Mouse (Mus musculus) left cerebral cortex, postnatal 4 days (tissue): ENCODE measurements at regions not wholly inside any gene's neighbourhood (a gene's known extent, or its start where the extent isn't known, plus 50 kb on each side); places are given as distances from the start of the nearest gene placed in this dataset.

Experiments used
- DNase-seq: peaks from one replicate; pipeline ENCODE4 v3.0.0-alpha.2; 2022
- intact Hi-C: fragments of 180-260 bp; cut with DNase I; formaldehyde crosslinking; loops from one replicate; pipeline ENCODE4 v1.15.1; 2025

DNA sequence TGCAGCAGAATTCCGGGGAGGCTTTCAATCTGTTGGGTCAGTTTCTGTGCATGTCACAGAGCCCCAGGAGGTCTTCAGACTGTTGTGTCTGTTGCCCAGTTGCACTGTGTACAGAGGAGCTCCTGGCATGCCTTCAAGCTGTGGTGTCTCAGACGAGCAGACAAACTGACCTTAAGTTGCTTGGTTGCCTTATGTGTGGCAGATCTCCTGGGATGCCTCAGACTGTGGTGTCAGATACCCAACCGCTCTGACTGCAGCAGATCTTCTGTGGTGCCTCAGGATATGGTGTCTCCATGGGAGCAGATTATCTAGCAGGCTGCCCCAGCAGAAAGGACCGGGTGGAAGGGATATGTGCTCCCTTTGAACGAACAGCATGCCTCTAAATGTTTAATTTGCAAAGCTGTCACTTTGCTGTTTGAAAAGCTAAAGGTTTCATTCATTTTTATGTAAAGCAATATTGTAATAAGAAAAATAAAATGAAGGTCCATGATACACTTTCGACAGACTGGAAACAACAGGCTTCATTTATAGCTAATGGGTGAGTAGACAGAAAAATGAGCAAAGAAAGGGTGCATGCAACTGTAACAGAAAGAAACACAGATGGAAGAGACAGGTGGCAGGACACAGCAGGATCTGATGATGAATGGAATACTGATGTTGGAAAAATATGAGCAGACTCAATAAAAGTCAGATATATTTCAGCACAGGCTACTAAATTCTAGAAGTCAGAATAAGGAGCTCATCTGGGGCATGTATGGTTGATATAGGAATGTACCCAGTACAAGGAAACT lies 1060.0 kb downstream of the Serpinb8 start:
- peak; percentile 73 for DNase-seq
- intact Hi-C loops, result no loop called here

DNA sequence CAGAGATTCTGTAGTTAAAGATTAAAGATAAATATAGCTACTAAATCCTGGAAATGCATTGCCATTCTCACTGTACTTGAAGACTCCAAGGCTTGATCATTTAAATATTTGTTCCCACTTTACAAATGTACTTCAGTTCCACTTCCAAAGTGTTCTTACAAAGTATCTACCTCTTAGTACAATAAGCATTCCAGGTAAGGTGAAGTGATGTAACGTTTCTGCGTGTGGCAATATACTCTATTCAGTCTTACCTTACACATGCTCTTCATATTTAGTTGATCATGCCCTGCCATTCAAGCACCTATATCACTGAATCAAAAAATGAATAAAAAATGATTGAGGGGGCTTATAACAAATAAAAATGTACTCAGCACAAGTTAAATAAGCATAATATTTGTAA lies 1081.2 kb downstream of the Serpinb8 start:
- no peak for DNase-seq
- intact Hi-C loops, result no loop called here
